Mouse (Mus musculus): ENCODE measurements around the gene Nrxn2.

DNA sequence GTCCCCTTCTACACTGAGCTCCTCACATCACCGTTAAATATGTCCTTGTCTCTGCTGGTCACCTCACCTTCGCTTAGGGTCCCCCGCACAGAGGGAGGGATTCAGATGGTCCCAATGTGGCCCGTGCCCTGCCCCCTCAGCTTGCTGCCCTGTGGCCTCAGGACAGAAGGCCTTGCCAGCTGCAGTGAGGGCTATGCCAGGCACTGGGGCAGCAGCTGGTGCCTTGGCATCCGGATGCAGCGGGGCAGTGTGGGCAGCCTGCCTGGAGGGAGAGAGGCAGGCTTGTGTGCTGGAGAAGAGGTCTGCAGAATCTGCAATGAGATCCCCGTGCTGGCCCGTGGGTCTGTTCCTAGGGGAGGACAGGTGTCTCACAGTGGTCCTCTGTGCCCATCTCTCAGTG, 34.8 kb downstream of the Nrxn2 start:
- TF ChIP-seq HCFC1 (IDR thresholded peaks at IDR 0.05; ENCODE audit: borderline replicate concordance, insufficient read depth, low read length) (no peak), ZNF384 (IDR thresholded peaks at IDR 0.05; ENCODE audit: low read depth, low read length) (no peak), MAFK (IDR thresholded peaks at IDR 0.05; ENCODE audit: insufficient read depth, low read depth, low read length) (no peak)
